Mouse (Mus musculus): ENCODE results near the gene Gm9999. TPM values are rescaled to one million over a fixed set of nuclear protein-coding genes. Genes with fewer than 3 reads are reported as not detected.
"Not testable (repeated sequence)": the region's sequence is repeated elsewhere in the genome, so short reads cannot be mapped to it uniquely, and the experiment has no call there.

Gene Gm9999
- polyA plus RNA-seq, 1 experiment from 2014 or later, result not detected

GRCm38 (mm10) chr7:46964070-46964469 lies 19.3 kb upstream of the Gm9999 start:
- H3K36me3 ChIP-seq (ENCODE audit: control insufficient read depth, insufficient read depth), result no peaks in the 10 kb centered on the region
- H3K9ac ChIP-seq (replicated peaks; ENCODE audit: low read depth, low read length), result no peak overlapping the region
- no peak overlapping the region for H3K27ac ChIP-seq (ENCODE audit: low read length)
- no peaks in the 10 kb centered on the region for H3K9me3 ChIP-seq (ENCODE audit: control insufficient read depth, low read length)
- no peak for ATAC-seq
- H3K27me3 ChIP-seq (replicated peaks; ENCODE audit: control insufficient read depth, insufficient read depth, low read length), result 0 out of 2 replicates have a peak, but pooled peaks cover 2% of the 10 kb centered on the region
- no peak overlapping the region for H3K4me2 ChIP-seq (ENCODE audit: low read length)
- no peak overlapping the region for H3K4me3 ChIP-seq (replicated peaks; ENCODE audit: low read length)
- 90% methylated on average over 7 of the region's 7 CpGs for WGBS
- H3K4me1 ChIP-seq (replicated peaks; ENCODE audit: control insufficient read depth, insufficient read depth, low read length), result peaks cover 8% of the 10 kb centered on the region

- H3K4me1 ChIP-seq (replicated peaks; ENCODE audit: control insufficient read depth, insufficient read depth, low read length), result no peaks in the 10 kb centered on the region
- no peak overlapping the region for H3K4me3 ChIP-seq (replicated peaks; ENCODE audit: low read length)
- no peak overlapping the region for H3K9ac ChIP-seq (replicated peaks; ENCODE audit: low read depth, low read length)
- H3K9me3 ChIP-seq (ENCODE audit: control insufficient read depth, low read length), result no peaks in the 10 kb centered on the region
- WGBS, result 86% methylated on average over 4 of the region's 4 CpGs
- no peaks in the 10 kb centered on the region for H3K27me3 ChIP-seq (replicated peaks; ENCODE audit: control insufficient read depth, insufficient read depth, low read length)
- H3K4me2 ChIP-seq (ENCODE audit: low read length), result no peak overlapping the region
- no peak overlapping the region for H3K27ac ChIP-seq (ENCODE audit: low read length)
- no peaks in the 10 kb centered on the region for H3K36me3 ChIP-seq (ENCODE audit: control insufficient read depth, insufficient read depth)
- no peak for ATAC-seq
Measured at GRCm38 (mm10) chr7:46969898-46970297, 13.5 kb upstream of the Gm9999 start.

GRCm38 (mm10) chr7:46974648-46975047 lies 8.7 kb upstream of the Gm9999 start:
- ATAC-seq, result no peak
- Histone ChIP-seq H3K36me3 (ENCODE audit: control insufficient read depth, insufficient read depth) (no peaks in the 10 kb centered on the region), H3K4me1 (replicated peaks; ENCODE audit: control insufficient read depth, insufficient read depth, low read length) (no peaks in the 10 kb centered on the region), H3K27ac (ENCODE audit: low read length) (no peak overlapping the region), H3K9me3 (ENCODE audit: control insufficient read depth, low read length) (no peaks in the 10 kb centered on the region), H3K4me3 (replicated peaks; ENCODE audit: low read length) (no peak overlapping the region), H3K27me3 (replicated peaks; ENCODE audit: control insufficient read depth, insufficient read depth, low read length) (no peaks in the 10 kb centered on the region), H3K9ac (replicated peaks; ENCODE audit: low read depth, low read length) (no peak overlapping the region), H3K4me2 (ENCODE audit: low read length) (no peak overlapping the region)
- 97% methylated on average over 4 of the region's 4 CpGs for WGBS

- 86% methylated on average over 11 of the region's 11 CpGs for WGBS
Measured at GRCm38 (mm10) chr7:46975456-46975855, 7.9 kb upstream of the Gm9999 start.

GRCm38 (mm10) chr7:46985718-46986505 lies 2.5 kb downstream of the Gm9999 start:
- Histone ChIP-seq H3K4me3 (replicated peaks; ENCODE audit: low read length) (no peak overlapping the region), H3K36me3 (ENCODE audit: control insufficient read depth, insufficient read depth) (peaks cover 2% of the 10 kb centered on the region; the same call in 1 of the 2 replicates), H3K9ac (replicated peaks; ENCODE audit: low read depth, low read length) (no peak overlapping the region), H3K27ac (ENCODE audit: low read length) (no peak overlapping the region), H3K27me3 (replicated peaks; ENCODE audit: control insufficient read depth, insufficient read depth, low read length) (no peaks in the 10 kb centered on the region), H3K4me2 (ENCODE audit: low read length) (no peak overlapping the region), H3K4me1 (replicated peaks; ENCODE audit: control insufficient read depth, insufficient read depth, low read length) (peaks cover 4% of the 10 kb centered on the region; the same call in 1 of the 2 replicates), H3K9me3 (ENCODE audit: control insufficient read depth, low read length) (no peaks in the 10 kb centered on the region)
- no peak for ATAC-seq
- WGBS, result 52% methylated on average over 8 of the region's 8 CpGs

More at GRCm38 (mm10) chr7:46975456-46975855, 7.9 kb upstream of the Gm9999 start:
- no peaks in the 10 kb centered on the region for H3K4me1 ChIP-seq (replicated peaks; ENCODE audit: control insufficient read depth, insufficient read depth, low read length)
- no peaks in the 10 kb centered on the region for H3K27me3 ChIP-seq (replicated peaks; ENCODE audit: control insufficient read depth, insufficient read depth, low read length)
- H3K4me3 ChIP-seq (replicated peaks; ENCODE audit: low read length), result no peak overlapping the region
- ATAC-seq, result no peak
- no peak overlapping the region for H3K9ac ChIP-seq (replicated peaks; ENCODE audit: low read depth, low read length)
- no peaks in the 10 kb centered on the region for H3K9me3 ChIP-seq (ENCODE audit: control insufficient read depth, low read length)
- no peaks in the 10 kb centered on the region for H3K36me3 ChIP-seq (ENCODE audit: control insufficient read depth, insufficient read depth)
- H3K27ac ChIP-seq (ENCODE audit: low read length), result no peak overlapping the region
- no peak overlapping the region for H3K4me2 ChIP-seq (ENCODE audit: low read length)

GRCm38 (mm10) chr7:46986646-46987045 lies 3.3 kb downstream of the Gm9999 start:
- ATAC-seq, result no peak
- Histone ChIP-seq H3K27me3 (replicated peaks; ENCODE audit: control insufficient read depth, insufficient read depth, low read length) (no peaks in the 10 kb centered on the region), H3K4me2 (ENCODE audit: low read length) (no peak overlapping the region), H3K4me1 (replicated peaks; ENCODE audit: control insufficient read depth, insufficient read depth, low read length) (peaks cover 4% of the 10 kb centered on the region; the same call in 1 of the 2 replicates), H3K27ac (ENCODE audit: low read length) (no peak overlapping the region), H3K9me3 (ENCODE audit: control insufficient read depth, low read length) (no peaks in the 10 kb centered on the region), H3K9ac (replicated peaks; ENCODE audit: low read depth, low read length) (no peak overlapping the region), H3K36me3 (ENCODE audit: control insufficient read depth, insufficient read depth) (peaks cover 2% of the 10 kb centered on the region; the same call in 1 of the 2 replicates), H3K4me3 (replicated peaks; ENCODE audit: low read length) (no peak overlapping the region)
- 56% methylated on average over 5 of the region's 5 CpGs for WGBS

GRCm38 (mm10) chr7:46987073-46987472 lies 3.7 kb downstream of the Gm9999 start:
- peaks cover 4% of the 10 kb centered on the region; the same call in 1 of the 2 replicates for H3K4me1 ChIP-seq (replicated peaks; ENCODE audit: control insufficient read depth, insufficient read depth, low read length)
- no peak overlapping the region for H3K27ac ChIP-seq (ENCODE audit: low read length)
- 48% methylated on average over 2 of the region's 2 CpGs for WGBS
- no peaks in the 10 kb centered on the region for H3K9me3 ChIP-seq (ENCODE audit: control insufficient read depth, low read length)
- H3K4me3 ChIP-seq (replicated peaks; ENCODE audit: low read length), result no peak overlapping the region
- peaks cover 4% of the 10 kb centered on the region; the same call in 1 of the 2 replicates for H3K36me3 ChIP-seq (ENCODE audit: control insufficient read depth, insufficient read depth)
- no peak overlapping the region for H3K4me2 ChIP-seq (ENCODE audit: low read length)
- ATAC-seq, result no peak
- H3K27me3 ChIP-seq (replicated peaks; ENCODE audit: control insufficient read depth, insufficient read depth, low read length), result no peaks in the 10 kb centered on the region
- no peak overlapping the region for H3K9ac ChIP-seq (replicated peaks; ENCODE audit: low read depth, low read length)

- H3K9ac ChIP-seq (replicated peaks; ENCODE audit: low read depth, low read length); ATAC-seq; H3K9me3 ChIP-seq (ENCODE audit: control insufficient read depth, low read length); H3K27me3 ChIP-seq (replicated peaks; ENCODE audit: control insufficient read depth, insufficient read depth, low read length); H3K4me1 ChIP-seq (replicated peaks; ENCODE audit: control insufficient read depth, insufficient read depth, low read length); H3K4me3 ChIP-seq (replicated peaks; ENCODE audit: low read length); H3K4me2 ChIP-seq (ENCODE audit: low read length); H3K27ac ChIP-seq (ENCODE audit: low read length): not testable (repeated sequence)
- peaks cover 13% of the 10 kb centered on the region for H3K36me3 ChIP-seq (ENCODE audit: control insufficient read depth, insufficient read depth)
- 79% methylated on average over 4 of the region's 4 CpGs for WGBS
Measured at GRCm38 (mm10) chr7:46989387-46989786, 6.0 kb downstream of the Gm9999 start.

GRCm38 (mm10) chr7:46993079-46993478 lies 9.7 kb downstream of the Gm9999 start:
- no peak overlapping the region for H3K4me3 ChIP-seq (replicated peaks; ENCODE audit: low read length)
- no peak overlapping the region for H3K27ac ChIP-seq (ENCODE audit: low read length)
- no peak overlapping the region for H3K9ac ChIP-seq (replicated peaks; ENCODE audit: low read depth, low read length)
- H3K27me3 ChIP-seq (replicated peaks; ENCODE audit: control insufficient read depth, insufficient read depth, low read length), result no peaks in the 10 kb centered on the region
- no peaks in the 10 kb centered on the region for H3K9me3 ChIP-seq (ENCODE audit: control insufficient read depth, low read length)
- ATAC-seq, result no peak
- no peak overlapping the region for H3K4me2 ChIP-seq (ENCODE audit: low read length)
- H3K36me3 ChIP-seq (ENCODE audit: control insufficient read depth, insufficient read depth), result peaks cover 21% of the 10 kb centered on the region
- H3K4me1 ChIP-seq (replicated peaks; ENCODE audit: control insufficient read depth, insufficient read depth, low read length), result peaks cover 7% of the 10 kb centered on the region
- 88% methylated on average over 8 of the region's 8 CpGs for WGBS

All from forebrain, embryonic 16.5 days (tissue).